Mouse (Mus musculus) E14TG2a.4 (cell line): ENCODE results near the gene Gkn1.
A peak's percentile ranks its signal among the peaks of the same experiment; 100 is the strongest.

ENCODE experiments used
- H3K27me3 ChIP-seq: 2 replicates; pipeline ENCODE4 v1.6.1; 2014; ENCODE audit warnings: low read length, control low read depth; ENCODE audit not compliant: insufficient read depth
- H3K36me3 ChIP-seq: 2 replicates; pipeline ENCODE4 v1.6.1; 2014; ENCODE audit warnings: low read length, control low read depth; ENCODE audit not compliant: insufficient read depth
- H3K4me1 ChIP-seq: replicated peaks from 2 replicates; pipeline ENCODE4 v1.6.1; 2014; ENCODE audit warnings: low read depth, low read length, control low read depth
- H3K4me3 ChIP-seq: replicated peaks from 2 replicates; pipeline ENCODE4 v1.5.1; 2014; ENCODE audit warnings: mild to moderate bottlenecking, low read length
- H3K9me3 ChIP-seq: 2 replicates; pipeline ENCODE4 v1.6.1; 2014; ENCODE audit warnings: low read length, control low read depth
- CTCF ChIP-seq: conservative IDR thresholded peaks from 2 replicates; pipeline ENCODE4 v1.5.1; 2014; ENCODE audit warnings: low read length
- NANOG ChIP-seq: IDR thresholded peaks from 2 replicates; pipeline ENCODE4 v1.6.1; 2014; ENCODE audit warnings: borderline replicate concordance, low read length, mixed read lengths
- POU5F1 ChIP-seq: IDR thresholded peaks from 2 replicates; pipeline ENCODE4 v1.6.1; 2014; ENCODE audit warnings: low read length, borderline replicate concordance

Gene Gkn1

GRCm38 (mm10) chr6:87334361-87335090 is 16.2 kb downstream of the Gkn1 start:
- no peaks in the 10 kb centered on the region for H3K36me3 ChIP-seq
- H3K9me3 ChIP-seq: no peaks in the 10 kb centered on the region
- H3K4me1 ChIP-seq: peaks cover 9% of the 10 kb centered on the region
- H3K4me3 ChIP-seq: peak overlapping the region; percentile 83
- peaks cover 36% of the 10 kb centered on the region for H3K27me3 ChIP-seq
- TF ChIP-seq CTCF (no peak), NANOG (no peak), POU5F1 (no peak)

DNA sequence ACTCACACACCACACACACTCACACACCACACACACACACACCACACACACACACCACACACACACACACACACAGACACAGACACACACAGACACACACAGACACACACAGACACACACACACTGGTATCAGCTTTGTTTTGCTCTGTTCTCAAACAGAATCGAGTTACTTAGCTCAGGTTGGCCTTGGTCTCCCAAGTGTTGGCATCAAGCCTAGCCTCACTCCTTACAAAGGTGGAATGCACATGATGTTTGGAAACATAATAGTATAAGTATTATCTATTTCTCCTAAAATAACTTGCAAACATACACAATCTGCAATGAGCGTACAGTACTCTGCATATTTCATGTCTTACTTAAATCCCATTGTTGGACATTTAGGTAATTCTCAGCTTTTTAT is 18.4 kb downstream of the Gkn1 start:
- TF ChIP-seq NANOG: no peak
- TF ChIP-seq POU5F1: no peak
- no peak for TF ChIP-seq CTCF
- Histone ChIP-seq H3K36me3 (no peaks in the 10 kb centered on the region), H3K9me3 (no peaks in the 10 kb centered on the region), H3K4me1 (peaks cover 9% of the 10 kb centered on the region), H3K27me3 (peaks cover 27% of the 10 kb centered on the region), H3K4me3 (no peak overlapping the region)

DNA sequence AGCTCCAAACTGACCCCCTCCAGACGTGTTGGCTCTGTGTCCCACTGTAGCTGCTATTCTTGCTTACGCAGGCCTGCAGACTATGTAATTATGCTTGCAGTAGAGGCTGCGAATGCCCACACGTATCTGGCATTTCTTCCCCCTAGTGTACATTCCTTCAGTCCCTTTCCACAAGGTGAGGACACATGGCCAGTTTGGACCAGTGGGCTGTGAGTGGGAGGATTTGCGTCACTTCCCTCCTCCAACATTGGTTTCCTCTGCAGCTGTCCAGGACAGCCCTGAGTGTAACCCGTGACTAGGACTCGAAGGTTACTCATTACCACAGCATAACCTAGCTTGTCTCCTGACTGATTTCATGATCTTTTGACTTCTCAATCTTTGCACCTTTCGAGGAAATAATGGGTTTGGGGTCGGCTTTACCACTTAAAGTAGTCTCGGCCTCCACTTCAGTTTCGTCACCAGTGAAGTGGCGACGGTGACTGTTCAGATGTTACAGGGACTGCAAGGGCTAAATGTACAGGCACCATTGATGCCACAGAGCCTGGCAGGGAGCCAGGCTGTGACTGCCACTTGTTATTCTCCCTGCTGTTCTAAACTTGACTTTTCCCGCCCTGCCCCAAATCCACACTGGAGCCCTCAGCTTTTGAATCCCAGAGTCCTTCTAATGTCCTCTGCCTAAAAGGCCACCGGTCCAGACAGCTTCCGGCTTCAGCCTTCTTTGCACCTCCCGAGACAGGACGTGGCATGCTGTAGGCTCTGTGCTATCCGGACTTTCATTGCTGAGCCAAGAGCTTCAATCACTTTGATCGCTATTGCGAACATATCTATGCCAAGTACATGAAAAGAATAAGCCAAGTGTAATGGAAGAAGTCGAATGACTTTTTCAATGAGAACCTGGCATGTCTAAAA is 22.2 kb downstream of the Gkn1 start:
- no peaks in the 10 kb centered on the region for H3K4me1 ChIP-seq
- H3K27me3 ChIP-seq: no peaks in the 10 kb centered on the region
- H3K36me3 ChIP-seq: no peaks in the 10 kb centered on the region
- no peak overlapping the region for H3K4me3 ChIP-seq
- TF ChIP-seq CTCF (no peak), NANOG (no peak), POU5F1 (no peak)
- no peaks in the 10 kb centered on the region for H3K9me3 ChIP-seq

- Histone ChIP-seq H3K4me1 (no peaks in the 10 kb centered on the region), H3K4me3 (no peak overlapping the region), H3K27me3 (no peaks in the 10 kb centered on the region), H3K36me3 (no peaks in the 10 kb centered on the region), H3K9me3 (no peaks in the 10 kb centered on the region)
- TF ChIP-seq POU5F1 (no peak), NANOG (no peak), CTCF (no peak)
Measured at GRCm38 (mm10) chr6:87326932-87327331, 23.8 kb downstream of the Gkn1 start.

- no peaks in the 10 kb centered on the region for H3K36me3 ChIP-seq
- no peaks in the 10 kb centered on the region for H3K9me3 ChIP-seq
- no peak for TF ChIP-seq POU5F1
- TF ChIP-seq CTCF: peak; percentile 48
- H3K4me3 ChIP-seq: no peak overlapping the region
- no peaks in the 10 kb centered on the region for H3K4me1 ChIP-seq
- H3K27me3 ChIP-seq: no peaks in the 10 kb centered on the region
Measured at GRCm38 (mm10) chr6:87323381-87323780, 27.4 kb downstream of the Gkn1 start.

GRCm38 (mm10) chr6:87318651-87319050 is 32.1 kb downstream of the Gkn1 start:
- no peaks in the 10 kb centered on the region for H3K36me3 ChIP-seq
- no peak for TF ChIP-seq CTCF
- no peak for TF ChIP-seq POU5F1
- TF ChIP-seq NANOG: no peak
- no peak overlapping the region for H3K4me3 ChIP-seq
- H3K27me3 ChIP-seq: no peaks in the 10 kb centered on the region
- no peaks in the 10 kb centered on the region for H3K4me1 ChIP-seq
- no peaks in the 10 kb centered on the region for H3K9me3 ChIP-seq

DNA sequence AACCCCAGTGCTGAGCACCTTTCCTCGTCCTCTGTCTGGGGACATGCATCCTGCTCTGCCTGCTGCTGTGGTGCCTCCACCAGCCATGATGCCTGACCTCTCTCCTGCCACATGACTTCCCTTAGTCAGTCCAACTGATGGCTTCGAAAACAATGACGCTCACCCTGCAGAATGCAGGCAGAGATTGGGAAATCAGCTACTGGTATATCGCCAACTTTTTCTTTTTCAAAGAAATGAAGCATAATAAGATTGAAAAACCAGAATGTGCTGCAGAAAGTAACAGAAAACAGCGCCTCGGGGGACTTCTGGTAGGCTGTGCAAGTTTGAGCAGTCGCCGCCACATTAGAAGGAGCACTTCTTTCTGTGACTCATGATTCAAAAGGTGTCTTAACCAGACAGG is 33.8 kb downstream of the Gkn1 start:
- no peaks in the 10 kb centered on the region for H3K9me3 ChIP-seq
- no peaks in the 10 kb centered on the region for H3K27me3 ChIP-seq
- peaks cover 5% of the 10 kb centered on the region; the same call in 1 of the 2 replicates for H3K4me1 ChIP-seq
- H3K4me3 ChIP-seq: no peak overlapping the region
- no peaks in the 10 kb centered on the region for H3K36me3 ChIP-seq
- TF ChIP-seq POU5F1 (no peak), CTCF (no peak), NANOG (no peak)

DNA sequence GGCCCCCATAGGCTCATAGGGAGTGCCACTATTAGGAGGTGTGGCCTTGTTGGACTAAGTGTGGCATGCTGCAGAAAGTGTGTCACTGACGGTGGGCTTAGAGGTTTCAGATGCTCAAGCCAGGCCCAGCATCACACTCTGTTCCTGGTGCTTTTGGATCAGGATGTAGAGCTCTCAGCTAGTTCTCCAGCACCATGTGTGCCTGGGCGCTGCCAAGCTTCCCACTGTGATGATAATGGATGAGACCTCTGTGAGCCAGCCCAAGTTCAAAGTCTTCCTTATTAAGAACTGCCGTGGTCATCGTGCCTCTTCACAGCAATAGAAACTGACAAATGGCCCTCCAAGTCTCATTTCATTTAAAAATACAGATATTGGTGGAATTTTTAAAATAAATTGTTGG is 38.0 kb downstream of the Gkn1 start:
- no peak overlapping the region for H3K4me3 ChIP-seq
- no peaks in the 10 kb centered on the region for H3K27me3 ChIP-seq
- TF ChIP-seq POU5F1 (no peak), NANOG (no peak), CTCF (no peak)
- peaks cover 5% of the 10 kb centered on the region; the same call in 1 of the 2 replicates for H3K4me1 ChIP-seq
- H3K9me3 ChIP-seq: no peaks in the 10 kb centered on the region
- H3K36me3 ChIP-seq: no peaks in the 10 kb centered on the region
